Mouse (Mus musculus) ES-E14 (cell line): ENCODE measurements around the gene Mrpl54. TPM values are rescaled to one million over a fixed set of nuclear protein-coding genes. Genes with fewer than 3 reads are reported as not detected.

ENCODE experiments used
- DNase-seq: peaks from one replicate; pipeline ENCODE4 v3.0.0-alpha.2; 2013; ENCODE audit warnings: low read depth, low spot score
- H3K27ac ChIP-seq: 2 replicates; pipeline ENCODE4 v1.5.1; 2012; ENCODE audit warnings: low read depth, mild to moderate bottlenecking, low read length, moderate library complexity, mixed read lengths; ENCODE audit not compliant: poor library complexity, insufficient read depth, severe bottlenecking
- H3K36me3 ChIP-seq: 2 replicates; pipeline ENCODE4 v1.6.1; 2012; ENCODE audit warnings: mild to moderate bottlenecking, low read length, moderate library complexity, mixed read lengths; ENCODE audit not compliant: control insufficient read depth, poor library complexity, insufficient read depth, severe bottlenecking
- H3K4me1 ChIP-seq, 2 experiments: fragments of 150-350 bp in 1 of 2; sonication (generic) in 1 of 2; 2 replicates each; pipeline ENCODE4 v1.6.1; 2012; ENCODE audit warnings: low read length in 2 of 2, mild to moderate bottlenecking in 1 of 2, mixed read lengths in 1 of 2; ENCODE audit not compliant: control insufficient read depth in 2 of 2, insufficient read depth in 2 of 2, poor library complexity in 1 of 2
- H3K4me3 ChIP-seq, 2 experiments: fragments of 150-350 bp in 1 of 2; sonication (generic) in 1 of 2; 2 replicates each; pipeline ENCODE4 v1.5.1; 2012; ENCODE audit warnings: low read length in 2 of 2, low read depth in 1 of 2, mild to moderate bottlenecking in 1 of 2, mixed read lengths in 1 of 2; ENCODE audit not compliant: insufficient read depth in 1 of 2, poor library complexity in 1 of 2, severe bottlenecking in 1 of 2
- H3K9ac ChIP-seq: 2 replicates; pipeline ENCODE4 v1.6.1; 2012; ENCODE audit warnings: low read depth, mild to moderate bottlenecking, low read length, mixed read lengths; ENCODE audit not compliant: poor library complexity, insufficient read depth, severe bottlenecking
- H3K9me3 ChIP-seq: fragments of 150-350 bp; sonication (generic); 2 replicates; pipeline ENCODE4 v1.6.1; 2012; ENCODE audit warnings: low read depth, mild to moderate bottlenecking, low read length; ENCODE audit not compliant: control insufficient read depth, insufficient read depth
- CHD2 ChIP-seq: IDR thresholded peaks from 2 replicates; pipeline ENCODE4 v1.6.1; 2014; ENCODE audit warnings: mild to moderate bottlenecking, low read depth, low read length, inconsistent platforms
- HCFC1 ChIP-seq: IDR thresholded peaks from 2 replicates; pipeline ENCODE4 v1.6.1; 2012; ENCODE audit warnings: low read length, inconsistent platforms, borderline replicate concordance; ENCODE audit not compliant: insufficient read depth
- MAFK ChIP-seq: IDR thresholded peaks from 2 replicates; pipeline ENCODE4 v1.6.1; 2014; ENCODE audit warnings: mild to moderate bottlenecking, low read depth, low read length, inconsistent platforms; ENCODE audit not compliant: insufficient read depth
- ZC3H11A ChIP-seq: IDR thresholded peaks from 2 replicates; pipeline ENCODE4 v1.6.1; 2012; ENCODE audit warnings: low read depth, mild to moderate bottlenecking, inconsistent platforms, low read length, borderline replicate concordance
- ZNF384 ChIP-seq: IDR thresholded peaks from 2 replicates; pipeline ENCODE4 v1.6.1; 2012; ENCODE audit warnings: low read depth, low read length, inconsistent platforms
- in situ Hi-C, 2 experiments: fragments of 600-800 bp; cut with MboI; formaldehyde crosslinking; loops; one replicate each; pipeline ENCODE4 v1.15.1; 2025; ENCODE audit warnings: low sequenced_read_pairs in 2 of 2, inconsistent platforms in 1 of 2; ENCODE audit not compliant: unreplicated experiment in 2 of 2
- total RNA-seq: library from RNA; depleted of rRNA; stranded (reverse); fragments of 300-350 nt; gene quantifications from 2 replicates; pipeline ENCODE4 v1.2.3, GENCODE M21; 2012

The Mrpl54 gene
- total RNA-seq, 1 experiment: 138 TPM

- H3K9me3 ChIP-seq: no peaks in the 10 kb centered on the region
- H3K36me3 ChIP-seq: peaks cover 9% of the 10 kb centered on the region; the same call in 1 of the 2 replicates
- DNase-seq: no peak
- peaks cover 0 to 19% of the 10 kb centered on the region in 2 experiments; a peak in 1 of 4 replicates for H3K4me1 ChIP-seq
- in situ Hi-C loops: no loop called here
- no peak overlapping the region for H3K9ac ChIP-seq
- no peak overlapping the region for H3K4me3 ChIP-seq
- no peak overlapping the region for H3K27ac ChIP-seq
- TF ChIP-seq ZNF384 (no peak), MAFK (no peak), ZC3H11A (no peak), HCFC1 (no peak), CHD2 (no peak)
These were observed 34.6 kb upstream of the Mrpl54 start for GRCm38 (mm10) chr10:81301321-81301720.

GRCm38 (mm10) chr10:81300352-81300907 is 33.7 kb upstream of the Mrpl54 start:
- in situ Hi-C loops: no loop called here
- no peak overlapping the region for H3K9ac ChIP-seq
- no peak for TF ChIP-seq ZC3H11A
- TF ChIP-seq ZNF384: no peak
- no peak for TF ChIP-seq CHD2
- TF ChIP-seq HCFC1: no peak
- no peak for TF ChIP-seq MAFK
- no peak overlapping the region for H3K27ac ChIP-seq
- peaks cover 0 to 19% of the 10 kb centered on the region in 2 experiments; a peak in 1 of 4 replicates for H3K4me1 ChIP-seq
- no peaks in the 10 kb centered on the region for H3K9me3 ChIP-seq
- H3K36me3 ChIP-seq: peaks cover 2% of the 10 kb centered on the region; the same call in 1 of the 2 replicates
- DNase-seq: no peak
- H3K4me3 ChIP-seq: no peak overlapping the region

GRCm38 (mm10) chr10:81299585-81300351 is 33.0 kb upstream of the Mrpl54 start:
- H3K9me3 ChIP-seq: no peaks in the 10 kb centered on the region
- H3K9ac ChIP-seq: no peak overlapping the region
- H3K4me3 ChIP-seq: no peak overlapping the region
- H3K27ac ChIP-seq: no peak overlapping the region
- DNase-seq: no peak
- H3K36me3 ChIP-seq: peaks cover 5% of the 10 kb centered on the region; the same call in 1 of the 2 replicates
- in situ Hi-C loops: no loop called here
- no peak for TF ChIP-seq ZC3H11A
- TF ChIP-seq CHD2: no peak
- no peak for TF ChIP-seq MAFK
- TF ChIP-seq HCFC1: no peak
- TF ChIP-seq ZNF384: no peak
- peaks cover 0 to 19% of the 10 kb centered on the region in 2 experiments; a peak in 1 of 4 replicates for H3K4me1 ChIP-seq

- in situ Hi-C loops: no loop called here
- Histone ChIP-seq H3K9me3 (no peaks in the 10 kb centered on the region), H3K9ac (no peak overlapping the region), H3K27ac (no peak overlapping the region), H3K4me3 (no peak overlapping the region), H3K36me3 (peaks cover 5% of the 10 kb centered on the region; the same call in 1 of the 2 replicates), H3K4me1 (peaks cover 0 to 27% of the 10 kb centered on the region in 2 experiments; a peak in 2 of 4 replicates)
- DNase-seq: no peak
- no peak for TF ChIP-seq ZC3H11A
- no peak for TF ChIP-seq CHD2
- TF ChIP-seq MAFK: no peak
- no peak for TF ChIP-seq HCFC1
- no peak for TF ChIP-seq ZNF384
These were observed 31.8 kb upstream of the Mrpl54 start for GRCm38 (mm10) chr10:81298369-81299100.
